Mouse (Mus musculus) thymus, adult 18-20 months (tissue): ENCODE results near the gene Olfr437.
"Not testable (repeated sequence)": the region's sequence is repeated elsewhere in the genome, so short reads cannot be mapped to it uniquely, and the experiment has no call there.

Experiments
- DNase-seq, 2 experiments: peaks; one replicate each; pipeline ENCODE4 v3.0.0; 2022; ENCODE audit warnings: mixed read lengths in 2 of 2

Olfr437 gene

GRCm38 (mm10) chr6:43162982-43163381 is at the start of gene Olfr437:
TSS of gene Olfr437 (plus strand) at chr6:43163282.
- DNase-seq = no peak

GRCm38 (mm10) chr6:43146267-43146666 is 16.8 kb upstream of the Olfr437 start, which contains the start of gene Olfr237-ps1:
TSS of gene Olfr237-ps1 (plus strand) at chr6:43146567.
- not testable (repeated sequence) for DNase-seq

GRCm38 (mm10) chr6:43159502-43159901 is 3.6 kb upstream of the Olfr437 start:
- no peak for DNase-seq

GRCm38 (mm10) chr6:43167246-43167645 is 4.2 kb downstream of the Olfr437 start:
- no peak for DNase-seq

- DNase-seq = no peak
Observed at GRCm38 (mm10) chr6:43171840-43172239, 8.8 kb downstream of the Olfr437 start, which contains the start of gene Olfr13. TSS of gene Olfr13 (plus strand) at chr6:43172140.

- DNase-seq = no peak
Observed at GRCm38 (mm10) chr6:43178129-43178528, 15.0 kb downstream of the Olfr437 start.

GRCm38 (mm10) chr6:43178584-43179501 is 15.8 kb downstream of the Olfr437 start:
- DNase-seq = no peak

- DNase-seq = no peak
Observed at GRCm38 (mm10) chr6:43190986-43191385, 27.9 kb downstream of the Olfr437 start.

- DNase-seq = no peak
Observed at GRCm38 (mm10) chr6:43196781-43197180, 33.7 kb downstream of the Olfr437 start, which contains the start of gene Olfr435. TSS of gene Olfr435 (plus strand) at chr6:43197146.

GRCm38 (mm10) chr6:43198094-43198493 is 35.0 kb downstream of the Olfr437 start:
- no peak for DNase-seq

GRCm38 (mm10) chr6:43202786-43203185 is 39.7 kb downstream of the Olfr437 start:
- DNase-seq = no peak

GRCm38 (mm10) chr6:43205355-43205754 is 42.3 kb downstream of the Olfr437 start:
- DNase-seq = no peak

- DNase-seq = not testable (repeated sequence)
Observed at GRCm38 (mm10) chr6:43212873-43213272, 49.8 kb downstream of the Olfr437 start, which contains the start of gene Olfr434. TSS of gene Olfr434 (plus strand) at chr6:43213021.
